Mouse (Mus musculus) heart, postnatal 0 days (tissue): Measurements from ENCODE around the gene Ccdc39. TPM values are rescaled to one million over a fixed set of nuclear protein-coding genes. Genes with fewer than 3 reads are reported as not detected.

Source experiments
- ATAC-seq: fragments of 200-750 bp; cut with Nextera tagmentation; 2 replicates; pipeline ENCODE4 v1.8.0; 2017; ENCODE audit warnings: low read depth, moderate number of reproducible peaks, moderate library complexity; ENCODE audit not compliant: insufficient read depth
- DNase-seq: peaks from one replicate; pipeline ENCODE4 v3.0.0-alpha.2; 2016; ENCODE audit warnings: low spot score
- H3K27ac ChIP-seq: fragments of 300-500 bp; sonication (generic); 2 replicates; pipeline ENCODE4 v1.5.1; 2014; ENCODE audit warnings: low read depth, mild to moderate bottlenecking
- H3K27me3 ChIP-seq: fragments of 300-500 bp; sonication (generic); 2 replicates; pipeline ENCODE4 v1.6.1; 2014; ENCODE audit warnings: low read length, mixed read lengths; ENCODE audit not compliant: control insufficient read depth, insufficient read depth
- H3K36me3 ChIP-seq: fragments of 300-500 bp; sonication (generic); replicated peaks from 2 replicates; pipeline ENCODE4 v1.6.1; 2014; ENCODE audit warnings: low read length, mixed read lengths; ENCODE audit not compliant: control insufficient read depth, insufficient read depth
- H3K4me1 ChIP-seq: fragments of 300-500 bp; sonication (generic); 2 replicates; pipeline ENCODE4 v1.6.1; 2014; ENCODE audit warnings: antibody characterized with exemption; ENCODE audit not compliant: control insufficient read depth, insufficient read depth
- H3K4me2 ChIP-seq: fragments of 300-500 bp; sonication (generic); 2 replicates; pipeline ENCODE4 v1.6.1; 2014; ENCODE audit warnings: low read depth, mild to moderate bottlenecking, low read length, moderate library complexity
- H3K4me3 ChIP-seq: fragments of 300-500 bp; sonication (generic); 2 replicates; pipeline ENCODE4 v1.5.1; 2014; ENCODE audit warnings: low read depth, low read length
- H3K9ac ChIP-seq: fragments of 300-500 bp; sonication (generic); replicated peaks from 2 replicates; pipeline ENCODE4 v1.6.1; 2014; ENCODE audit warnings: low read depth, low read length, mixed read lengths
- H3K9me3 ChIP-seq: fragments of 300-500 bp; sonication (generic); replicated peaks from 2 replicates; pipeline ENCODE4 v1.6.1; 2016; ENCODE audit warnings: low read length; ENCODE audit not compliant: control insufficient read depth
- CTCF ChIP-seq: IDR thresholded peaks from 2 replicates; pipeline ENCODE4 v1.5.1; 2016; ENCODE audit warnings: antibody characterized with exemption, control low read depth, low read depth
- EP300 ChIP-seq: IDR thresholded peaks from 2 replicates; pipeline ENCODE4 v1.6.1; 2016; ENCODE audit warnings: antibody characterized with exemption, low read depth
- polyA plus RNA-seq: library from polyadenylated mRNA; unstranded; fragments of >200 nt; fragmentation: Nextera tagmentation; extraction: Ambion mirVana; gene quantifications from 2 replicates; pipeline ENCODE4 v1.2.1, GENCODE M21; 2015
- total RNA-seq: library from RNA; depleted of rRNA; stranded (reverse); fragments of >200 nt; gene quantifications from 2 replicates; pipeline ENCODE4 v1.2.3, GENCODE M21; 2014; ENCODE audit warnings: low replicate concordance; rRNA removed

Gene Ccdc39
- total and polyA plus RNA-seq, 2 experiments from 2014 or later: 0.30 TPM; not detected in 1

DNA sequence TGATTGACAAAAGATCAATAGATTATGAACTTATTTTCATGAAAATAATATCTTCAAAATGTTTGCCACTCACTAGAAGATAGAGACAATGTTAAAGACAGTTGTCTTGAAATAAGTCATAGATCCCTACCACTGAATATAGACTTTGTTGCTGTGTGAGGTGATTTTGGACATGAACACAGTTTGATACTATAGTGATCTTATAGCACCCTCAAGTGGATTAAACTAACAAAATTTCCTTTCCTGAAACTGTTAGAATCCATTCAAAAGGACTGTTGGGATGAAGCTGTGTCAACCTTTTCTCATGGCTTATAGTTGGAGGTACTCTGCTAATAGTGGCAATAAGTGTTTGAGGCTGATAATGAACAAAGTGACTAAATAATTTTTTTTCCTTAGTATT is 53.1 kb downstream of the Ccdc39 start:
- no peak overlapping the region for H3K27ac ChIP-seq
- H3K9ac ChIP-seq: no peak overlapping the region
- no peaks in the 10 kb centered on the region for H3K9me3 ChIP-seq
- H3K27me3 ChIP-seq: no peaks in the 10 kb centered on the region
- no peak overlapping the region for H3K4me3 ChIP-seq
- no peak overlapping the region for H3K4me2 ChIP-seq
- H3K36me3 ChIP-seq: no peaks in the 10 kb centered on the region
- H3K4me1 ChIP-seq: no peaks in the 10 kb centered on the region
- TF ChIP-seq CTCF: peak; percentile 41
- no peak for TF ChIP-seq EP300
- ATAC-seq: no peak
- DNase-seq: peak; percentile 46

Other genes starting within 250 kb of the Ccdc39 start
- 19.7 and 30.5 TPM in 2 replicates for gene Ttc14, start 44.5 kb downstream of the Ccdc39 start, total RNA-seq
- 27.4 and 29.2 TPM in 2 replicates for gene Ttc14, start 44.5 kb downstream of the Ccdc39 start, polyA plus RNA-seq
- 71.5 and 85.9 TPM in 2 replicates for gene Fxr1, start 175.6 kb upstream of the Ccdc39 start, total RNA-seq
- 67.7 and 71.1 TPM in 2 replicates for gene Fxr1, start 175.6 kb upstream of the Ccdc39 start, polyA plus RNA-seq
- 116 and 216 TPM in 2 replicates for gene Dnajc19, start 237.0 kb upstream of the Ccdc39 start, total RNA-seq
- 223 and 239 TPM in 2 replicates for gene Dnajc19, start 237.0 kb upstream of the Ccdc39 start, polyA plus RNA-seq